Mouse (Mus musculus) MEL (cell line): Measurements from ENCODE around the gene Mtfmt. TPM values are rescaled to one million over a fixed set of nuclear protein-coding genes. Genes with fewer than 3 reads are reported as not detected.

Source experiments
- DNase-seq: peaks from one replicate; pipeline ENCODE4 v3.0.0; 2011; ENCODE audit warnings: low read depth, low spot score
- H3K27ac ChIP-seq: 2 replicates; pipeline ENCODE4 v1.5.1; 2012; ENCODE audit warnings: low read depth, mild to moderate bottlenecking, control low read depth, low read length, moderate library complexity; ENCODE audit not compliant: control insufficient read depth
- H3K27me3 ChIP-seq, 2 experiments: fragments of 150-350 bp in 1 of 2; sonication (generic) in 1 of 2; 2 replicates each; pipeline ENCODE4 v1.6.1; 2012; ENCODE audit warnings: low read length in 2 of 2, mild to moderate bottlenecking in 2 of 2, improper control_type of control experiment in 1 of 2, moderate library complexity in 1 of 2; ENCODE audit not compliant: insufficient read depth in 2 of 2, control insufficient read depth in 1 of 2
- H3K36me3 ChIP-seq, 2 experiments: 2 replicates each; pipeline ENCODE4 v1.6.1; 2012 to 2014; ENCODE audit warnings: low read length in 2 of 2, improper control_type of control experiment in 1 of 2, inconsistent platforms in 1 of 2, mild to moderate bottlenecking in 1 of 2; ENCODE audit not compliant: insufficient read depth in 2 of 2, control insufficient read depth in 1 of 2
- H3K4me1 ChIP-seq, 2 experiments: fragments of 150-350 bp in 1 of 2; sonication (generic) in 1 of 2; 2 replicates each; pipeline ENCODE4 v1.6.1; 2012; ENCODE audit warnings: low read length in 2 of 2, improper control_type of control experiment in 1 of 2, mild to moderate bottlenecking in 1 of 2; ENCODE audit not compliant: insufficient read depth in 2 of 2, control insufficient read depth in 1 of 2
- H3K4me3 ChIP-seq, 2 experiments: fragments of 150-350 bp in 1 of 2; sonication (generic) in 1 of 2; 2 replicates each; pipeline ENCODE4 v1.5.1; 2012; ENCODE audit warnings: low read depth in 2 of 2, low read length in 2 of 2, mild to moderate bottlenecking in 2 of 2, moderate library complexity in 2 of 2, control low read depth in 1 of 2, improper control_type of control experiment in 1 of 2; ENCODE audit not compliant: control insufficient read depth in 1 of 2, insufficient read depth in 1 of 2
- H3K79me2 ChIP-seq: 2 replicates; pipeline ENCODE4 v1.6.1; 2012; ENCODE audit warnings: mild to moderate bottlenecking, low read length, moderate library complexity; ENCODE audit not compliant: control insufficient read depth, poor library complexity, insufficient read depth
- H3K9ac ChIP-seq: 2 replicates; pipeline ENCODE4 v1.6.1; 2012; ENCODE audit warnings: low read depth, mild to moderate bottlenecking, control low read depth, low read length, moderate library complexity; ENCODE audit not compliant: control insufficient read depth, poor library complexity, severe bottlenecking
- H3K9me3 ChIP-seq: fragments of 150-350 bp; sonication (generic); replicated peaks from 2 replicates; pipeline ENCODE4 v1.6.1; 2012; ENCODE audit warnings: mild to moderate bottlenecking, low read length, improper control_type of control experiment, moderate library complexity; ENCODE audit not compliant: insufficient read depth
- BHLHE40 ChIP-seq: IDR thresholded peaks from 2 replicates; pipeline ENCODE4 v1.6.1; 2012; ENCODE audit warnings: low read depth, mild to moderate bottlenecking, inconsistent platforms, low read length, improper control_type of control experiment, borderline replicate concordance
- CHD2 ChIP-seq: IDR thresholded peaks from 2 replicates; pipeline ENCODE4 v1.6.1; 2011; ENCODE audit warnings: low read length, improper control_type of control experiment
- CTCF ChIP-seq, 3 experiments: IDR thresholded peaks in 2 of 3; conservative IDR thresholded peaks in 1 of 3; 2 replicates each; pipeline ENCODE4 v1.5.1; 2011 to 2012; ENCODE audit warnings: low read length in 3 of 3, low read depth in 2 of 3, mild to moderate bottlenecking in 2 of 3, improper control_type of control experiment in 1 of 3, inconsistent platforms in 1 of 3, mixed read lengths in 1 of 3, moderate library complexity in 1 of 3; ENCODE audit not compliant: control insufficient read depth in 1 of 3, insufficient read depth in 1 of 3, poor library complexity in 1 of 3, severe bottlenecking in 1 of 3
- GABPA ChIP-seq: IDR thresholded peaks from 2 replicates; pipeline ENCODE4 v1.6.1; 2012; ENCODE audit warnings: low read depth, mild to moderate bottlenecking, inconsistent platforms, low read length, improper control_type of control experiment, moderate library complexity
- GATA1 ChIP-seq: IDR thresholded peaks from 2 replicates; pipeline ENCODE4 v1.6.1; 2011; ENCODE audit warnings: low read depth, low read length, improper control_type of control experiment
- HCFC1 ChIP-seq: IDR thresholded peaks from 2 replicates; pipeline ENCODE4 v1.6.1; 2012; ENCODE audit warnings: low read depth, mild to moderate bottlenecking, inconsistent platforms, low read length, improper control_type of control experiment, moderate library complexity
- MAZ ChIP-seq: IDR thresholded peaks from 2 replicates; pipeline ENCODE4 v1.6.1; 2012; ENCODE audit warnings: low read depth, mild to moderate bottlenecking, inconsistent platforms, low read length, improper control_type of control experiment
- MEF2A ChIP-seq: IDR thresholded peaks from 2 replicates; pipeline ENCODE4 v1.6.1; 2014; ENCODE audit warnings: low read depth, mild to moderate bottlenecking, inconsistent platforms, low read length, improper control_type of control experiment; ENCODE audit not compliant: poor library complexity, insufficient replicate concordance, severe bottlenecking; ENCODE audit errors: extremely low read depth
- MYC ChIP-seq: IDR thresholded peaks from 2 replicates; pipeline ENCODE4 v1.6.1; 2011; ENCODE audit warnings: low read depth, mild to moderate bottlenecking, low read length, improper control_type of control experiment, moderate library complexity
- NELFE ChIP-seq: IDR thresholded peaks from 2 replicates; pipeline ENCODE4 v1.6.1; 2011; ENCODE audit warnings: low read depth, low read length, improper control_type of control experiment
- NRF1 ChIP-seq: IDR thresholded peaks from 2 replicates; pipeline ENCODE4 v1.6.1; 2014; ENCODE audit warnings: low read depth, mild to moderate bottlenecking, inconsistent platforms, low read length, improper control_type of control experiment, moderate library complexity; ENCODE audit not compliant: poor library complexity, insufficient read depth, severe bottlenecking
- RAD21 ChIP-seq: IDR thresholded peaks from 2 replicates; pipeline ENCODE4 v1.6.1; 2011; ENCODE audit warnings: mild to moderate bottlenecking, low read depth, low read length, improper control_type of control experiment
- SIN3A ChIP-seq: IDR thresholded peaks from 2 replicates; pipeline ENCODE4 v1.6.1; 2012; ENCODE audit warnings: low read length, improper control_type of control experiment, inconsistent platforms
- TAL1 ChIP-seq: IDR thresholded peaks from 2 replicates; pipeline ENCODE4 v1.6.1; 2012; ENCODE audit warnings: mild to moderate bottlenecking, inconsistent platforms, low read length, moderate library complexity, mixed read lengths
- TBP ChIP-seq: IDR thresholded peaks from 2 replicates; pipeline ENCODE4 v1.8.0; 2011; ENCODE audit warnings: low read depth, low read length, improper control_type of control experiment
- TCF12 ChIP-seq: IDR thresholded peaks from 2 replicates; pipeline ENCODE4 v1.6.1; 2014; ENCODE audit warnings: low read depth, mild to moderate bottlenecking, inconsistent platforms, low read length, improper control_type of control experiment, moderate library complexity
- UBTF ChIP-seq: IDR thresholded peaks from 2 replicates; pipeline ENCODE4 v1.6.1; 2012; ENCODE audit warnings: low read depth, mild to moderate bottlenecking, inconsistent platforms, low read length, improper control_type of control experiment, moderate library complexity, borderline replicate concordance; ENCODE audit not compliant: insufficient read depth
- USF1 ChIP-seq: IDR thresholded peaks from 2 replicates; pipeline ENCODE4 v1.6.1; 2014; ENCODE audit warnings: low read depth, mild to moderate bottlenecking, inconsistent platforms, low read length, improper control_type of control experiment, moderate library complexity
- USF2 ChIP-seq, 2 experiments: IDR thresholded peaks; 2 replicates each; pipeline ENCODE4 v1.6.1; 2011 to 2012; ENCODE audit warnings: improper control_type of control experiment in 2 of 2, low read length in 2 of 2, borderline replicate concordance in 1 of 2, inconsistent platforms in 1 of 2, low read depth in 1 of 2, mild to moderate bottlenecking in 1 of 2; ENCODE audit not compliant: insufficient read depth in 1 of 2
- ZNF384 ChIP-seq: IDR thresholded peaks from 2 replicates; pipeline ENCODE4 v1.6.1; 2012; ENCODE audit warnings: low read depth, mild to moderate bottlenecking, inconsistent platforms, low read length, improper control_type of control experiment
- polyA plus RNA-seq, 2 experiments: library from polyadenylated mRNA; stranded (reverse) in 1 of 2; unstranded in 1 of 2; fragments of >175 nt in 1 of 2; fragments of >200 nt in 1 of 2; gene quantifications; 2 replicates each; pipeline versions ENCODE4 v1.2.1 to v1.2.4; 2012; ENCODE audit warnings: low replicate concordance in 2 of 2, low read depth in 1 of 2; ENCODE audit not compliant: insufficient read length in 2 of 2, insufficient read depth in 1 of 2, missing spikeins in 1 of 2
- total RNA-seq: library from RNA; depleted of rRNA; stranded (reverse); fragments of 300-350 nt; gene quantifications from 2 replicates; pipeline ENCODE4 v1.2.3, GENCODE M21; 2012

Gene Mtfmt
- total and polyA plus RNA-seq, 3 experiments = 10.6 to 14.2 TPM; not detected in 1

DNA sequence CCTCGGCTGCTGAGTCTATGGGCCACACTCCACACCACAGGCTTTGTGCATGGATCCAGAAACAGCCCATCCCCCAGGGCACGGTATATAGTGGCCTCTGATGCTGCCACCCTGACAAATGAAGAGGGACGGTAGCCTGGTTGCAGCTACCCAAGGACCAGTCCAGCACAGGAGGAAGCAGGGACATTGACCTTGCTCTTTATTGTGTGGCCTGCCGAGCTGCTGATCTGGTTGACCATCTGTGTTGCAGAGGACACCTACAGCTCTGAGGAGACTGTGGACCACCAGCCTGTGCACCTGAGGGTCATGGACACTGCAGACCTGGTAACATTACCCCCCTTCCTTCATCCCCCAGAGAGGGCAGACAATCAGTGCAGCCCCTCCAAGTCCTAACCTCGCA lies 28.3 kb upstream of the Mtfmt start:
- H3K27me3 ChIP-seq = peaks cover 0 to 4% of the 10 kb centered on the region in 2 experiments; a peak in 3 of 4 replicates
- H3K4me1 ChIP-seq = peaks cover 0 to 3% of the 10 kb centered on the region in 2 experiments; a peak in 1 of 4 replicates
- TF ChIP-seq SIN3A = no peak
- TF ChIP-seq RAD21 = no peak
- TF ChIP-seq MAZ = no peak
- TF ChIP-seq CHD2 = no peak
- TF ChIP-seq MEF2A = no peak
- no peak for TF ChIP-seq MYC
- no peak for TF ChIP-seq TCF12
- TF ChIP-seq UBTF = no peak
- TF ChIP-seq CTCF (IDR thresholded peaks at IDR 0.05 in 2 of 3, conservative IDR thresholded peaks at IDR 0.05 in 1 of 3; ENCODE audit: control insufficient read depth in 1 of 3, insufficient read depth in 1 of 3, low read depth in 2 of 3, low read length in 3 of 3, poor library complexity in 1 of 3, severe bottlenecking in 1 of 3) = no peak
- no peak for TF ChIP-seq TBP
- no peak for TF ChIP-seq TAL1
- no peak for DNase-seq
- no peak overlapping the region for H3K4me3 ChIP-seq
- no peaks in the 10 kb centered on the region for H3K9me3 ChIP-seq
- peaks cover 0 to 2% of the 10 kb centered on the region in 2 experiments; a peak in 1 of 4 replicates for H3K36me3 ChIP-seq
- no peak overlapping the region for H3K9ac ChIP-seq
- no peaks in the 10 kb centered on the region for H3K79me2 ChIP-seq
- H3K27ac ChIP-seq = no peak overlapping the region

DNA sequence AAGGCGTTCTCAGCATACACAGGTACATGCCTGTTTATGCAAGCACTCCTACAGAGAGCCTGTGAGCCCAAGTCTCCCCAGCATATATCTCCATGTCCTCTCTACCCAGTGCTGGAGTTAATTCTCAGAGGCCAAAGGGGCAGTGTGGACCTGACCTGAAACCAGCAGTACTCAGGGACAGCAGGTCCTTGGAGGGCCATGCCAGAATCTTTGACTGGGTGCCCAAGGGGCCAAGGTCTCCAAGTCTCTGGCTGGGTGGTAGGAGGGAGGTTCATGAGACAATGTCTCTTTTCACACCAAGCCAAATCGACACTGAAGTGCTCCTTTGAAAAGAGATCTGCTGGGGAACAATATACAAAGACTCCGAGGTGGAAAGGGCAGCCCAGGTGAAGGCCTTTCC lies 27.7 kb upstream of the Mtfmt start:
- H3K4me1 ChIP-seq = peaks cover 0 to 3% of the 10 kb centered on the region in 2 experiments; a peak in 1 of 4 replicates
- no peak overlapping the region for H3K9ac ChIP-seq
- peaks cover 0 to 2% of the 10 kb centered on the region in 2 experiments; a peak in 1 of 4 replicates for H3K36me3 ChIP-seq
- no peak overlapping the region for H3K27ac ChIP-seq
- no peaks in the 10 kb centered on the region for H3K79me2 ChIP-seq
- H3K9me3 ChIP-seq = no peaks in the 10 kb centered on the region
- peaks cover 0 to 4% of the 10 kb centered on the region in 2 experiments; a peak in 3 of 4 replicates for H3K27me3 ChIP-seq
- TF ChIP-seq MAZ = no peak
- TF ChIP-seq GATA1 = no peak
- TF ChIP-seq MYC = no peak
- no peak for TF ChIP-seq BHLHE40
- no peak for TF ChIP-seq NELFE
- no peak for TF ChIP-seq USF2 (IDR thresholded peaks at IDR 0.05; ENCODE audit: borderline replicate concordance in 1 of 2, insufficient read depth in 1 of 2, low read depth in 1 of 2, low read length in 2 of 2)
- TF ChIP-seq GABPA = no peak
- no peak for TF ChIP-seq UBTF
- TF ChIP-seq ZNF384 = no peak
- no peak for TF ChIP-seq NRF1
- no peak for TF ChIP-seq HCFC1
- TF ChIP-seq USF1 = no peak
- TF ChIP-seq CHD2 = no peak
- DNase-seq = no peak
- H3K4me3 ChIP-seq = no peak overlapping the region
